Mouse (Mus musculus) kidney, adult 2 months (tissue): ENCODE results near the gene Pop4. TPM values are rescaled to one million over a fixed set of nuclear protein-coding genes. Genes with fewer than 3 reads are reported as not detected.

ENCODE experiments used
- DNase-seq: peaks from one replicate; pipeline ENCODE4 v3.0.0; 2021
- H3K27ac ChIP-seq: fragments of 200-500 bp; 2 replicates; pipeline ENCODE4 v1.5.1; 2012; ENCODE audit warnings: low read depth, low read length, control low read depth, inconsistent platforms; ENCODE audit not compliant: insufficient read depth
- H3K27me3 ChIP-seq: fragments of 200-500 bp; replicated peaks from 2 replicates; pipeline ENCODE4 v1.6.1; 2012; ENCODE audit warnings: mild to moderate bottlenecking, moderate library complexity, low read length, inconsistent platforms; ENCODE audit not compliant: control insufficient read depth, insufficient read depth
- H3K36me3 ChIP-seq: fragments of 200-500 bp; 2 replicates; pipeline ENCODE4 v1.6.1; 2012; ENCODE audit warnings: mild to moderate bottlenecking, moderate library complexity, low read length, inconsistent platforms; ENCODE audit not compliant: control insufficient read depth, insufficient read depth
- H3K4me1 ChIP-seq: fragments of 200-500 bp; 2 replicates; pipeline ENCODE4 v1.6.1; 2011; ENCODE audit warnings: low read length; ENCODE audit not compliant: control insufficient read depth, insufficient read depth
- H3K4me3 ChIP-seq: fragments of 200-500 bp; 2 replicates; pipeline ENCODE4 v1.5.1; 2011; ENCODE audit warnings: mild to moderate bottlenecking, low read depth, low read length, control low read depth; ENCODE audit not compliant: insufficient read depth
- CTCF ChIP-seq: fragments of 200-500 bp; conservative IDR thresholded peaks from 2 replicates; pipeline ENCODE4 v1.5.1; 2011; ENCODE audit warnings: low read depth, mild to moderate bottlenecking, control low read depth, low read length, moderate library complexity, mixed read lengths; ENCODE audit not compliant: insufficient read depth, insufficient read length
- WGBS: fragments of 180-500 bp; shearing (Covaris S2); methylation state at CpG from one replicate; pipeline ENCODE4 v1.1.7; 2018; 5-methylcytosine and 5-hydroxymethylcytosine counted together
- polyA plus RNA-seq: library from polyadenylated mRNA; depleted of rRNA; stranded (reverse); fragments of >200 nt; gene quantifications from 2 replicates; pipeline ENCODE4 v1.2.3, GENCODE M21; 2012; rRNA removed

Pop4 gene
- polyA plus RNA-seq, 1 experiment: 10.6 TPM

DNA sequence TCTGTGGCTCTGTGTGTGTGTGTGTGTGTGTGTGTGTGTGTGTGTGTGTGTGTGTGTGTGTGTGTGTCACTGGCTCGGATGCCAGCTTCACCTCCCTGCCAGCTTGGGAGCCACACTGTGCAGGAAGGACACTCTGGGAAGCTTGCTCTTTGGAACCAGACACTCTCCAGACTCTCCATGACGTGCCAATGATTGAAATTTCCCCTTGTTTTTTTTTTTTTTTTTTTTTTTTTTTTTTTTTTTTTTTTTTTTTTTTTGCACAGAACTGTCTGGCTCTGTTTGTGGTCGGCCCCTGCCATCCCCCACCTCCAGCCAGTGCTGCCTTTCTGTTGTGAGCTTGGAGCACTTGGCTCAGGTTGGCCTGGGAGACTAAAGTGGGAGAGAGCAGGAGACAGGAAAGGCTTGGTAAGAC is 58.6 kb downstream of the Pop4 start:
- peak; percentile 64 for DNase-seq
- 7% methylated on average over 3 of the region's 3 CpGs for WGBS
- H3K27ac ChIP-seq: peak overlapping the region; percentile 26; the same call in 1 of the 2 replicates

More for the DNA sequence above, 58.6 kb downstream of the Pop4 start:
- Histone ChIP-seq H3K4me1 (peaks cover 14% of the 10 kb centered on the region; the same call in 1 of the 2 replicates), H3K36me3 (no peaks in the 10 kb centered on the region), H3K4me3 (no peak overlapping the region), H3K27me3 (no peaks in the 10 kb centered on the region)
- no peak for TF ChIP-seq CTCF

Other genes with a start within 250 kb of the Pop4 start
- gene Uri1, start 247.9 kb downstream of the Pop4 start, polyA plus RNA-seq: 6.1 and 7.1 TPM in 2 replicates
- gene Ccne1, start 163.9 kb downstream of the Pop4 start, polyA plus RNA-seq: 0.41 and 0.95 TPM in 2 replicates
- 31.0 and 39.7 TPM in 2 replicates for gene 1600014C10Rik, start 88.2 kb downstream of the Pop4 start, polyA plus RNA-seq
- gene Plekhf1, start 43.4 kb downstream of the Pop4 start, polyA plus RNA-seq: 6.3 and 6.4 TPM in 2 replicates